Mouse (Mus musculus) thymus, postnatal 10 days (tissue): ENCODE measurements around the gene Mafk.
"Not testable (repeated sequence)": the region's sequence is repeated elsewhere in the genome, so short reads cannot be mapped to it uniquely, and the experiment has no call there.

ENCODE experiments used
- DNase-seq, 2 experiments: peaks; one replicate each; pipeline ENCODE4 v3.0.0; 2021; ENCODE audit warnings: low spot score in 2 of 2

The Mafk gene

DNA sequence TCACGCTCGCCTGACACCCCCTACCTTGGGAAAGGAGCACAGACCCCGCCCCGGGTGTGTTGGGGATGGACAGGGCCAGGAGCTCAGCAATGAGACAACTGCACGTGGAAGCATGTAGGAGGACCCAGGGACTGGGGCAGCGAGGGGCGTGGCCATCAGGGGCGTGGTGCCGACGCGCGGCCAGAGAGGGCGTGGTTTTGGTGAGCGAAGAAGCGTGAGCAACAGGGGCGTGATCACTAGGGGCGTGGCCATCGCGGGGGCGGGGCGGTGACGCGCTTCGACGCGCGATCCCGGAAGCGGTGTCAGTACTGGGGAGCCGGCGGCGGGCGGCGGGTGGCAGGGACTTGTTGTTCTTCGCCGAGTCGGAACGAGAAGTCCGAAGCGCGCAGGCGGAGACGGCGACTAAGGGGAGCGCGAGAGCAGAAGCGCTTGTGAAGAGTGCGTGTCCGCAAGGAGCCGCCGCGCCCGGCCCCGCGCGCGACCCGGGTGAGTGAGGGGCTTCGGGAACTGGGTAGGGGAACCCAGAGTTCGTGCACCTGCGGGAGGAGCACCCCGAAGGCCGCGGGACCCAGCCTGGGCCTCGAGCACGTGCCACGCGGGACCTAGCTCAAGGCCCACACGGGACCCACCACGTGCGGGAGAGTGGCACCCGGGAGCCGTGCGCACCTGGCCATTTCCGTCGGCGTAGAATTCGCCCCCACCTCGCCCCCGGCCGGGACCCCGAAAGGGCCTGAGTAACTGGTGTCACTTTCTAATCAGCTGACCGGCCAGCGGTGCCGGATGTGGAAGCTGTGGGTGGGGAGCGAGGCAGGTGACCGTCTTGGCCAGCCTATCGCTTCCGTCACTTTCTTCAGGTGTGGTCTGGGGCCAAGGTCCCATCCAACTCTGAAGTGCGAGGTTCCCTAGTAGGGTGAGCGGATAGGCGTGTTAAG lies at the start of gene Mafk:
TSS of gene Mafk (plus strand) at position 287 of the 932 bp plus-strand sequence.
- DNase-seq: peak; percentile 95 to 99

DNA sequence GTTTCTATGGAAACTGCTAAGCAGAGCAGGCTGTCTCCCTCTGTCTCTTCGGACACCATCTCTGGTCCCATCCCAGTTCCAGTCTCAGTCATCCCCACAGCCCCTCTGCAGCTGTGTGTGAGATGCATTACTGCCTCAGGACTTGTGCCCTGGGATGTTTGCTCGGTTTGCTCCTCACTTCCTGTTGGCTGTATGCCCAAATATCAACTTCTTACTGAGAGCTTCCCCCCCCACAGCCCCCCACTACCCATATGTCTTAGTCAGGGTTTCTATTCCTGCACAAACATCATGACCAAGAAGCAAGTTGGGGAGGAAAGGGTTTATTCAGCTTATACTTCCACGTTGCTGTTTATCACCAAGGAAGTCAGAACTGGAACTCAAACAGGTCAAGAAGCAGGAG lies 48.7 kb upstream of the Mafk start:
- DNase-seq: not testable (repeated sequence)

DNA sequence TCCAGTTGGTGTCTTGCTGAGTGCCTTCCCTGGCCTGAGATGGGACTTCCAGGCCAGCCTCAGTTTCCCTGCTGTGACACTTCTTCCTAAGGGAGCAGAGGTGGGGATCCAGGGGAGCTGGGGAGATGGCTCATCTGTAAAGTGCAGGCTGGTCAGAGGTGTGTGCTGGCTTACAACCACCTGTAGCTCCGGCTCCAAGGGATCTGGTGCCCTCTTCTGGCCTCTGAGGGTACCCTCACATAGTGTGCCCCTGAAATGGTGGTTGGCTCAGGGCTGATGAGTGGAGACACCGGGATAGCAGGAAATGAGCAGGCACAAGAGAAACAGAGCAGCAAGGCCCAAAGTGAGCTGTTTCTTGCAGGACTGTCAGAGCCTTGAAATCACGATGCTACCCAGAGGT lies 45.5 kb upstream of the Mafk start:
- peak; percentile 51 to 69 for DNase-seq

GRCm38 (mm10) chr5:139749413-139750125 lies 41.7 kb upstream of the Mafk start:
- no peak for DNase-seq

DNA sequence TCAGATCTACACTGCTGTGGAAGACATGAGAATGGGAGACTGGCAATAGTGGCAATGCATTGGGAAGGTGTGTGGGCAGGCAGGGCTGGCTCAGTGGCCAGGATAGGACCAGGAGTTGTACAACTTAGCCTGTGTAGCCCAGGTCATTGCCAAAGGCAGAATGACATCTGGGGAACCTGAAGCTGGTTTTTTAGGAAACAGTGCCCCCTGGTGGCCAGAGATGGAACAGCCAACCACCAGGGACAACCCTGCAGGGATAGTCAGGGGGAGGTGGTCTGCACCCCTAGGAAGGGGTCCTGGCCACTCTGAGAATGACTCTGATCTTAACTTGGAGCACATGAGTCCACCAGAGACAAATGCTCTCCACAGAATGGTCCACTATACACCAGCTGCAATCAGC lies 40.8 kb upstream of the Mafk start:
- DNase-seq: peak; percentile 27 to 65

- DNase-seq: peak in 1 of 2 experiments; percentile 45
Measured at GRCm38 (mm10) chr5:139754753-139755152, 36.6 kb upstream of the Mafk start.

DNA sequence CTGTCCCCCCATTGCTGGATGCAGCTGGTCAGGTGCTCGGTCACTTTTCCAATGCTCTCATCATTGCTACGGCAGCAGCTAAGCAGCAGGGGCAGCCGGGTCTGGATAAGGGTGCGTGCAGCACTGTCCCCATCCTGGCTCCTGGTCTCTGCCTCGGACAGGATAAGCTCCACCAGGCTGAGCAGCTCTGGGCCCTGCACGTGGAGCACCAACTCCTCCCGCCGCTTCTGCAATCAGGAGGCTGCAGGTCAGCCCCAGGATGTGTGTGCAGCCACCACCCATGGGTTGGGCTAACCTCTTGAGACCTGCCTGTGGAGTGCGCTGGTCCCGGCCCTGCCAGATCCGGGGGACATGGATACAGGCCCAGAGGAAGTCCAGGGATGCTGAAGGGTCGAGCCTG lies 35.2 kb upstream of the Mafk start:
- DNase-seq: no peak

DNA sequence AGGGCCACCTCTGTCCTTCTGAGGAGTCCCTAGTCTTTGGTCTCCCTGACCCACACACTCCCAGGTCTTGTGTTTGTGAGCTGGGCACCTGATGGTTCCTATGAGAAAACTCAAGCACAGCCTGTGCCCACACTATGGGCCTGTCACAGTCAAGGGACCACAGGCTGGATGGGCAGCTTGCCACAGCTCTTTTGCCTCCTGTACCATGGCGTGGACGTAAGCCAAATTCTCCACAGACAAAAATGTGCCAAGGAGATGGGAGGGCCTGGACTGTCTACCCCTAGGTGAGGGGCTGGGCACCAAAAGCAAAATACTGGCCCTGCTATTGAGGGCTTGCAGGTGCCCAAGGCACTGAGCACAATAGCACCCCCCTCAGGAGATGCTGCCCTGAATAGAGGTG lies 34.7 kb upstream of the Mafk start:
- DNase-seq: no peak

GRCm38 (mm10) chr5:139758096-139758495 lies 33.2 kb upstream of the Mafk start:
- no peak for DNase-seq

- no peak for DNase-seq
Measured at GRCm38 (mm10) chr5:139764296-139764695, 27.0 kb upstream of the Mafk start.

GRCm38 (mm10) chr5:139768216-139768615 lies 23.1 kb upstream of the Mafk start:
- no peak for DNase-seq

DNA sequence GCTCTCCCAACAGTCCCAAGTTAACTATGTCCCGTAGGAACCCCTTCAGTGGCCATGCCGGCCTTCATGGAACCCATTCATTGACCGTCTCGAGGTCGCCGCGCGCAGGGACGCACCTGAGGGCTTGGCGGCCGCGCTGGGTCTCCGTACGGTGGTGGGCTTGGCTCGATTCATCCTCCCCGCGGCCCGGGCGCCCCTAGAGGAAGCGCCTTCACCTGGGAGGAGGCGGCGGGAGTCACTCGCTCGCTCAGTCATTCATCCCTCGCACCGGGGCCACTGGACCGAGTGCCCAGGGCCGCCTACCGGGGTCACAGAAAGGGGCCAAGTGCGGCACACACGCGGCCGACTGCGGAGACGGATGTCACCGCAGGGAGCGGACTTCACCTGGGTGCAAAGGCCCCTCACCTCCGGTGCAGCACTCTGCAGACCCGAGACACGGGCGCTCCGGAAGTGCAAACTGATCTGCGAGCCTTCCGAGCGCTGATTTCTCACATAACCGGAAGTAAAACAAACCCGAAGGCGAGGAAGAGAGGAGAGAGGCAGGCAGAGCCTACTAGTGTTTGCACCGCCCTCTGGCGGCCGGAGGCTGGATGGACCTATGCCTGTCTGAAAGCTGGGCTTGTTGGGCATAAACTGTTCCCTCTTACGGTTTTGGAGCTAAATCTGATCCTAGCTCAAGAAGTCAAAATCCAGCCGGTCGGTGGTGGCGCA lies 15.9 kb upstream of the Mafk start, which contains the start of gene Ints1:
TSS of gene Ints1 (minus strand) at position 459 of the 711 bp plus-strand sequence.
- peak; percentile 94 to 98 for DNase-seq

- peak; percentile 65 to 73 for DNase-seq
Measured at GRCm38 (mm10) chr5:139776966-139777365, 14.3 kb upstream of the Mafk start.

DNA sequence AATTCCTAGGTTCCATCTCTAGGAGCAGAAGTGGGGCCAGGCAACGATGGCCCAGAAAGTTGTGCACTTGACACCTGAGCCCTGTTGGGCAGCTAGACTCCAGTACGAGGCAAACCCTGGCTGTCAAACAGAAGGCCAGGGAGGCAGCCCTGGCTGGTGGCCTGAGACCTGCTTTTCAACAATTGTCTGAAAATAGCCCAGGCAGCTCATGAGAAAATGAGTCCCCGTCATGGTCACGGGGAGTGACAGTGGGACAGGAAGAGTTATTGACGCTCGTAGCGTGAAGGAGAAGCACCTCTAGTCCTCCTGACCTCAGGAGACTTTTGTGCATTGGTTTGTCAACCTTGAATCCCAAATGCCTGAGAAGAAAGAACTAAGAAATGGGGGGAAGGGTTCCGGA lies 9.9 kb upstream of the Mafk start:
- no peak for DNase-seq

DNA sequence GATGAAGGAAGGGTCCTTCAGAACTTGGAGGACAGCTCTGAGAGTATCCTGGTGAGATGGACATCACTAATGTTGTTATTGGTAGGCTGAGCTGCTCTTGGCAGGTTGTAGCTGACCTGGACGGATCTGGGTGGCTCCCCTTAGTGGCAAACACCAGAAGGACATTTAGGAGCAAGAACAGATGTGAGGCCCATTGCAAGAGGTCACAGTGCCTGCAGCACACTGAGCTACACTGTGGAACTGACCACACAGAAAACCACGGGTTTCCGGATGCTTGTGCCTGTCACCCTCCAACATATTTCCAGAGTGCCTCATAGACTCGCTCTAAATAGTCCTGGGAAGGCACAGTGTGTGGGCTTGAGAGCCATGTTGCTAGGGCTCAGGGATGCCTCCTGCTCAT lies 1.8 kb upstream of the Mafk start:
- no peak for DNase-seq

GRCm38 (mm10) chr5:139792159-139792775 lies 954 bp downstream of the Mafk start:
- DNase-seq: no peak

DNA sequence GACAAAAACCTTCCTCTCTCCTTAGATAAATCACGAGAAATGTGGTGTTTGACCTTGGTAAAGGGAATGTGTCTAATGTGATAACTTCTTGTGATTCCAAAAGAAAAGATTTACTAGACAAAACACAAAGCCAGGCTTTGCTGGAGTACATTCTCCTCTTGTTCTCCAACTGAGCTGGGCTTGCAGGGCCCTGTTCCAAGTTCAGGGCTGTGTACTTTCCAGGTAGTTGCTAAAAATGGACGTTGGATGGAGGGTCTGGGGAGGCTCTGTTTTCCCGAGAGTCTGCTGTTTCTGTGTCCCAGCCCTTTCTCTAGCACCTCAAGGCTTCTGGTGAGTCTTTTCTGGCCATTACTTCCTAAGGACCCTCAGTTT lies 1.6 kb downstream of the Mafk start:
- DNase-seq: no peak

GRCm38 (mm10) chr5:139793338-139794089 lies 2.2 kb downstream of the Mafk start:
- no peak for DNase-seq

DNA sequence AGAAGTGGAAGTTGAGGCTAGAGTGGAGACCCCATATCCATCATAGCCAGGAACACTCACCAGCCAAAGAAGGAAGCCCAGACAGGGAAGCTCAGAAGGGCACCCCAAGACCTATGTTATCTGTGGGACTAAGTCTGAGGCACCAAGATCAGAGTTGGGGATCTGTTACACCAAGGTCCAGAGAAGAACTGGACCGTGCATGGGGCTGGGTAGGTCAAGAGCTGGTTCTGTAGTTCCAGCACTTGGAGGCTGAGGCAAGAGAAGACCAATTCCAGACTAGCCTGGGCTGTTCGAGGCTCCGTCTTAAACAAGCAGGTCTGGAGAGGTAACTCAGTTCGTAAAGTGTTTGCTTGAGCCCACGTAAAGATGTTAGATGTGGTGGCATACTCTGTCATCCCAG lies 2.8 kb downstream of the Mafk start:
- no peak for DNase-seq

GRCm38 (mm10) chr5:139794938-139795337 lies 3.6 kb downstream of the Mafk start:
- no peak for DNase-seq

- no peak for DNase-seq
Measured at GRCm38 (mm10) chr5:139796001-139796620, 4.8 kb downstream of the Mafk start.
